Mouse (Mus musculus): ENCODE results near the gene Wbp1l. TPM values are rescaled to one million over a fixed set of nuclear protein-coding genes. Genes with fewer than 3 reads are reported as not detected.
A peak's percentile ranks its signal among the peaks of the same experiment; 100 is the strongest.

The Wbp1l gene
- total RNA-seq, 2 experiments from 2014 or later = 39.0 to 47.3 TPM

DNA sequence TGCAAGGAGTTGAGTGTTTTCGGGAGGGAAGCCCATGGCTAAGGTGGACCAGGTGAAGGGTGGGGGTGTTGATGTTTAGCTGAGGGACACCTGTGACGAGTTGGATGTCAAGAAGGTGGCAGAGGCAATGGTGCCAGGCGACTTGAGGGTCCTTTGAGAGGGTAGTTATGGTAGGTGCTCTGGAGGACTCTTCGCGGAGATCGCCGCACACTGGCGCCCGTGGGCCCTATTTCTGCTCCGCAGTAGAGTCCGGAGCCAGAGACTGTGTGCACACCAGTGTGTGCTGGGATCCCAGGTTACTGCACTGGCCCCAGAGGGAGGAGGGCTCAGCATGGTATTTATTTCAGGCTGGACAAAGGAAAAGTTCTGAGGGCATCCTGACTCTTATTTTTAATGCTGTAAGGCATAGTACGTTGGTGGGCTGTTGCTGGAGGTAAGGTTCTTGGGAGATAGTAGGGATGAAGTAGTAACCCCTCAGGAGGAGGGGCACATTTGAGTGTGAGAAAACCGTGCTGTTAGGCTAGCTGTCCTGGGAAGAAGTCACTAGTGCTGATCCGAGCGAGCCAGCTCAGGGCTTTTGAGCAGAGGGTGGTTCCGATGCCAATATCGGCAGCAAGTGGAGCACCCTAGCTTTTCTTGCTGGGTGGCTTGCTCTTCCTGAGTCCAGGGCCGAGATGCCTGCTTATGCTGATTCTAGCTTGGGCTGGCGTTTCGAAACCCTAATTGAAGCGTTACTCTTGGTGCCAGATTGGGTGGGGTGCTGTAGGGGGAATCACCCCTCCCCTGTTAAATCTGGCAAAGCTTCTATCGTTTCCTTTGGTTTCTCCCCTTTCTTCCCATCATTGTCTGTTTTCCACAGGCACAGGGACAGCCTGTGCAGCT lies 732 bp downstream of the Wbp1l start:
- no peak for DNase-seq

DNA sequence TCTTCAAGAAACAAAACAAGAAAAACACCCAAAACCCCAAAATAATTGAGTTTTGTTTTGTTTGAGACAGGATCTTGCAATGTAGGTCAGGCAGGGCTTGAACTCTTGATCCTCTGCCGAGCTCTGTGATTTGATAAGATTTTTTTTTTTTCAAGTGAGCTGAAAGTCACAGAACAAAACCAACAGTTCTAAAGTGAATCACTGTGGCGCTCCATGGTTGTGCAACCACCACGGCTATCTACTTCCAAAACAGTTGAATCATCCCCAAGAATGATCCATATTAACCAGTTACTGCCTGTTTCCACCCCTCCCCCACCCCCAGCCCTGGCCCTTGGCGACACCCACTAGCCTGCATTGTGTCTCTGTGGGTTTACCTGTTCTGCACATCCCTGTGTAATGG lies 1.5 kb downstream of the Wbp1l start:
- no peak for DNase-seq

- no peak for DNase-seq
These were observed 2.6 kb downstream of the Wbp1l start for GRCm38 (mm10) chr19:46601491-46601890.

DNA sequence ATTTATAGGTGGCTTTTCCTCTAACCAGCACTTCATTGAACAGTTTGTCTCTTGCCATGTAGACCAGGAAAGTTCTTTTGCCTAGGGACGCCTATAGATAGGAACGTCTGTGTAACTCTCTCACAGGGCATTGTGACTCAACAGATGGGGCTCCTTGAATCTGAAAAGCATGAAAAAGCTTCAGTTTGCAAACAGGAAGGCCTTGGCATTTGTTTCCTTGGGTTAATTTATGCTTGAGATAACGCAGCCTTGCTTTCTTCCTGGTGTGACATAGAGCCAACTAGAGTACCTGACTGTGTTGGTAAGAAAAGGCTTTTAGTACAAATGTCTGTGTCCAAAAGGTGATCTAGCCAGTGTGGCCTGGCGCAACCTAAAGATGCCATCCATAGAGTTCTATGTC lies 3.5 kb downstream of the Wbp1l start:
- no peak for DNase-seq

GRCm38 (mm10) chr19:46606718-46607117 lies 7.8 kb downstream of the Wbp1l start:
- DNase-seq = no peak

GRCm38 (mm10) chr19:46607424-46607823 lies 8.5 kb downstream of the Wbp1l start:
- peak; percentile 40 for DNase-seq

DNA sequence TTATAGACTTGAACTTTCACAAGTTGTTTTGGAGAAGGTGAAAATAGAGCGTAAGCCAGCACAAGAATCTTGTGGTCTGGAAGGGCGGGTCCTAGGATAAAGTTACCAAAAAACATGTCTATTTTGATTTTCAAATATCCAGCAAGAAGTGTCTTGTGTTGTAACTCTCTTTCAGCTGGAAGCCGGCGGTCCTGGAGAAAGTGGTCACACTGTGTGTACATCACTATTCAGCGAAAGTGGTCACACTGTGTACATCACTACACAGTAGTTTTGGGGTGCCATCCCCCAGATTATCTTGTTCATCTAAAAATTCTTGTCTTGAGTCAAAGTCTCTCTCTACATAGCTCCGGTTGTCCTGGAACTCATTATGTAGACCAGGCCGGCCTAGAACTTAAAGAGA lies 9.3 kb downstream of the Wbp1l start:
- no peak for DNase-seq

- no peak for DNase-seq
These were observed 17.5 kb downstream of the Wbp1l start for GRCm38 (mm10) chr19:46616378-46616777.

GRCm38 (mm10) chr19:46617361-46617760 lies 18.5 kb downstream of the Wbp1l start:
- no peak for DNase-seq

- DNase-seq = no peak
These were observed 19.4 kb downstream of the Wbp1l start for GRCm38 (mm10) chr19:46618322-46618721.

- DNase-seq = no peak
These were observed 20.1 kb downstream of the Wbp1l start for GRCm38 (mm10) chr19:46619001-46619400.

DNA sequence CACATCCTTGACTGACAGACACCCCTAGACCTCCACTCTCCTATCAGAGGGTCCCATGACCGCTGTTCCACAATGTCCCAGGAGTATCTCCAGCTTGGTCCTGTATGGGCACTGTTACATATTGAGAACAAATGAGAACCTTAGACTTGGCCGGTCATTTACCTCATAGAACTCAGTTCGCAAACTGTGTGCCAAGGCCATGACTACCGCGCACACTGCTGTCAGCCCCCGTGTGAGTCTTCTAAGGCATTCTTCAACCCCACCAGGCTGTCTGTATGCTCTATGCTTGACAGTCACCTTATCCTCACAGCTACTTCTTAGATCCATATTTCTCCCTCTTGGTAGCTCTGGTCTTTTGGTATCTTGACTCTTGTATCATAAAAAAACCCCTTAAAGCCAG lies 20.6 kb downstream of the Wbp1l start:
- DNase-seq = no peak

- DNase-seq = no peak
These were observed 21.3 kb downstream of the Wbp1l start for GRCm38 (mm10) chr19:46620016-46620808.

DNA sequence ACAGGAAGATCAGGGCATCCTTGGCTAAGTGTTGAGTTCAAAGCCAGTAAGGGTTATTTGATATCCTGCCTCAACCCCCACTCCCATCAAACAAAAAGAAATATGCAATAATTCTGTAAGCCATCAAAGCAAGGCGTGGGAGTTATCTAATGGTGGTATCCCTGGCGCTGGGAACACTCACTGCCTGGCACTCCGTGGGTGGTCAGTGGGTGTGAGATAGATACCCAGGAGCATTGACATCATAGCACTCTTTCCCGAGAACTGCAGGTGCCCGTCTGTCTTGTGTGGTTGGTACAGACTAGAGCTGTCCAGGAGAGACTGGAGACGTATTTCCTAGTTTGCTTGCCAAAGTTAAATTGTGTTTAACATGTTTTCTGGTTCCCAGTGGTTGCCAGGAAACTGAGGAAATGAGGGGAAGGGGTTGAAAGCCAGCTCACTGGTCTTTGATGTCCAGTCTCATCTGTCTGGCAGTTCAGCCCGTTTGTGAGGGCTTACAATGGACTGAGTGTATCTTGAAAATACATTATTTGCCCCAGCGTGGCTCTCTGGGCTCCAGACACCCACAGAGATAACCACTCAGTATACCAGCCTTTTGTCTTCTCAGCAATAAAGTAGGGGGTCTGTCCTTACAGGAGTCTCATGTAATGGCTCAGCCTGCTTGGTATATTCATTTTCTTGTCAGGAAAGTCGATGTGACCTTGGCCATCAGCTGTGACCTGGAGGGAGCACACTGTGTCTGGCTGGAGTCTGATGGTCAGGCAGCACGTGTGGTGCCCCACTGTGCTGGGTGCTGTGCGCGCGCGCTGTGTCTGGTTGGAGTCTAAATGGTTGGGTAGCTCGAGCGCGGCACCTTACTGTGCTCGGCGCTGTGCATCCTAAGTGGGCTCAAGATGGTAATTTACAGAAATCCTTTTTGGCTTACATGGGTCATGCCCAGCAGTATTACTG lies 22.6 kb downstream of the Wbp1l start:
- DNase-seq = no peak

DNA sequence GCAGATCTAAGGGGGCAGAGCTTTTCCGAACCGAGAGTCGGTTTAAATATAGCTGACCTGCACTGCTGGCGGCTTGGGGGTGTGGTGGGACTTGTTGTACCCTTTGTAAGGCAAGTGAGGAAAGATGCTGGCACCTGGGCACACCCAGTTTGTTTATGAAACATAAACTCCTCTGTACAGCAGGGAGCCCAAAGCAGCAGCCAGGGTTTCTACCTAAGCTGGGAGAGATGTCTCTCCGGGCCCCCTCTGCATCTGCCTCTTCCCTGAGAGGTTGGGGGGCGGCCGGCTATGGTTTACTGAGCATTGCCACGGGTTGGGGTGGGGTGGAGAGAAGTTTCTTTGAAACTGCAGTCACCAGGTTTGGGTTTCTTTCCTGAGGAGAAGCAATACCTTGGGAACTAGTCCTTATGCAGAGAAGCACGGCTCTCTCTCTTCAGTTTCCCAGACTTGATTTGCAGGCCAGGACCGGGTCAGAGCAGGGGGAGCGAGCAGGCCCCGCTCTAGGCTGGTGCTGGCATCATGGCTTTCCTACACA lies 23.8 kb downstream of the Wbp1l start:
- no peak for DNase-seq

DNA sequence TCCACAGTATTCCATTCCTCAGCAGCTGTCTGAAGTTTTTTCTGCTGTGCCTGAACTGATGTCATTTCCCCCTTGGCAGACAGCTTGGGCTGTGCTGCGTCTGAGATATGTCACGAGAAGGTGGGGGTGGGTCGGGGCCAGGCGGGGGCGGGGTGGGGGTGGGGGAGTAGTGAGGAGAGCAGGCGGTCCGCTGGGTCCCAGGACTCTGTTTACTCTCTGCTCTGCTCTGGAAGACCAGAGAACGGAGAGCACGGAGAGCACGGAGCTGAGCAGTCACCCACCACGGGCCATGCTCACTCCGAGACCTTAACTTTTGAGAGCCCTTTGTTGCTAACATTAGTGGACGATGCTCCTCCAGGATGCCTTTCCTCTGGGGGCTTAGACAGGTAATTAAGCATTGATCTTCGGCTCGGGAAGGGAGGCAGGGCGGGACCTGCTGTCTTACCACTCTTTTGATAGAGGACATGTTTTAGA lies 24.3 kb downstream of the Wbp1l start:
- peak; percentile 75 for DNase-seq

DNA sequence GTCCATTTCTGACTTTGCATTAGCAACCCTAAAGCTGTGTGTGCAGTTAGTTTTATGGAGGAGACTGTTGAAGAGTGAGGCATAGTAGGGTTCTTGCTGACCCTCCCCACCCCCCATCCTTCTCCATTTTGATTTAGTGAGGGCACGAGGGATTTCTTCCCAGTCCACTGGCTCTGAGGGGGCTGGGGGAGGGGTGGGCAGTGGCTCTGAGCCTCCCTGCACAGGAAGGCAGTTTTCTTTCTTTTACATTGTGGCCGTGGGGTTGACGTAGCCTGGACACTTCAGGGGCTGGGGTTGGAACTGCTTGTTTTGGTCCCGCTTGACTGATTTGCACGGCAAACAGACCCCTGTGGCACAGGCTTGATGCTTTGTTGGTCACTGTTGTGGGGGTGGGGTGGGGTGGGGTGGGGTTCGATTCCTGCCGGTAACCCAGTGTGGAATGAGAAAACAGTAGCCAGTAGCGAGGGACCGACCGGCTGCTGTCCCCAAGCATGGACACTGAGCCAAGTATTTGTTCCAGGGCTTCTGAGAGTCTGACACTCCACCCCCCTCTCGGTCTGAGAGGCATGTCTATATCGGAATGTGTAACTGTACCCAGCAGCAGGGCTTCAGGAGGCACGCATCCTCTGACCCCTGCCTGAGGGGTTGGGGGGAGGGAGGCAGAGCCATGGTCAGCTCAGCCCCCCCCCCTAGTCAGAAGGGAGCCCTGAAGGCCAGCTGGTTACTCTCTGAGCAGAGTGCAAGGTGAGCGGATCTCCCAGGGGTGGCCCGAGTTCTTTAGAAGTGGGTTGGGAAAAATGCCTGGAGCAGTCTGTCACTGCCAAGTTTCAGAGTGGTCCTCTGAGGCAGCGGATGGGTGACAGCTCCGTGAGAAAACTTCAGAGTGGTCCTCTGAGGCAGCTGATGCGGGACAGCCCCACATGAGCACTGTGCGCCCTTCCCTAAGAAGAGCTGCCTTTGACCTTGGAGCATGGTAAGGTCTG lies 25.2 kb downstream of the Wbp1l start:
- peak; percentile 83 for DNase-seq

GRCm38 (mm10) chr19:46625015-46625414 lies 26.1 kb downstream of the Wbp1l start:
- no peak for DNase-seq

DNA sequence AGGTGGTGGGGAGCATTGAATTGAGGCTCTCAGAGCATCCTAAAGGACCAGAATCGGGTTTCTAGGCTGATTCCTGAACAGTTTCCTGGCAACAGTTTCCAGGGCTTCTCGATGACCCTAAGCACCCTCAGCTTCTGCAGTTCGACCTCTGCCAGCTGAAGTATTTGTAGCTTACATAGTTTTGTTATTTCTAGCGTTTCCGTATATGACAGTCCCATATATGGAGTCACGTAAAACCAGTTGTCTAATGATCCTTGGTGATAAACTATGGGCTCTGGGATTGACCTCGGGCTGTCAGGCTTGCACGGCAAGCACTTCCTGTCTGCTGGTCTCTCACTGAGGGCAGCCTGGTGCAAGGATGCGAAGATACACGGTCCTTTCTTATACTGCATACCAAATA lies 26.6 kb downstream of the Wbp1l start:
- DNase-seq = no peak

- DNase-seq = no peak
These were observed 29.5 kb downstream of the Wbp1l start for GRCm38 (mm10) chr19:46628403-46628802.

DNA sequence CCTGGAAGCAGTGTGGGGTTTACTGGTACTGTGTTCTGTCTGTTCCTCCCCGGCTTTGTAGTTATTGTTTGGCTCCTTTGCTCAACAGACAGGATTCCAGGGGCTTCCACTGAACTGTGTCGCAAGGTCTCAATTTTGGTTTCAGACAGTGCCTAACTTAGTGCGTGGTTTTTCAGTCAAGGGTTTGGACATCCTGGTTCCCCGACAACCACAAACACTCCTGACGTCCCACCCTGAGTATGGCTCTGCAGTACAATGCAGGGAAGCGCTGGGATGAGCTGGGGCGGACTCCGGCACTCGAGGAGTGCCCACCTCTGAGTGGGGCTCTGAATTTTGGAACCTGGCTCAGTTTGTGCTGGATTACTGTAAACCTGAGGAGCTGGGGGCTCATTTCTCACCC lies 30.9 kb downstream of the Wbp1l start:
- no peak for DNase-seq
